Mouse (Mus musculus) splenic B cell, adult 2 months (primary cell): ENCODE measurements around the gene Nckap5.

Experiments used
- DNase-seq: peaks from one replicate; pipeline ENCODE4 v3.0.0-alpha.2; 2011; ENCODE audit warnings: low read depth, low spot score
- H3K27me3 ChIP-seq: 2 replicates; pipeline ENCODE4 v1.6.1; 2012; ENCODE audit warnings: mild to moderate bottlenecking, low read length, moderate library complexity, mixed read lengths; ENCODE audit not compliant: control insufficient read depth, poor library complexity, insufficient read depth, severe bottlenecking
- H3K36me3 ChIP-seq: 2 replicates; pipeline ENCODE4 v1.6.1; 2012; ENCODE audit warnings: mild to moderate bottlenecking, low read length, moderate library complexity, mixed read lengths; ENCODE audit not compliant: control insufficient read depth, poor library complexity, insufficient read depth, severe bottlenecking

Nckap5 gene

DNA sequence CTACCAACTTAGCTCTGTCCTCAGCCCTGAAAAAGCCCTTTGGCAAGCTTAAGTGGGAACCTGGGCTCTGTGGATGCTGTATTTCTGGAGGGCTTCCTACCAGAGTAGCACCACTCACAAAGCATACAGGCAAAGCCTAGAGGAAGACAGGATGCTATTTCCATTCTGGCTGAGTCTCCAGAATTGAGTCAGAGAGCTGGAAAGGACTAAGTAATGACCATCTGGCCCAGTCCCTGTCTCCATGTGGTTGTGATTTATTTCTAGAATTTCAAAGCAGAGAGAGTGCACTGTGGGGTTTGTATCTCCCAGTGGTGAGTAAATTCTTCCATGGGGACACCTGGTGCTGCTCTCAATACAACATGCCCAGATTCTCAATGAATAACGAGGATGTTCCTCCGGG, 174.4 kb downstream of the Nckap5 start:
- DNase-seq, result no peak
- no peaks in the 10 kb centered on the region for H3K36me3 ChIP-seq
- H3K27me3 ChIP-seq, result no peaks in the 10 kb centered on the region

DNA sequence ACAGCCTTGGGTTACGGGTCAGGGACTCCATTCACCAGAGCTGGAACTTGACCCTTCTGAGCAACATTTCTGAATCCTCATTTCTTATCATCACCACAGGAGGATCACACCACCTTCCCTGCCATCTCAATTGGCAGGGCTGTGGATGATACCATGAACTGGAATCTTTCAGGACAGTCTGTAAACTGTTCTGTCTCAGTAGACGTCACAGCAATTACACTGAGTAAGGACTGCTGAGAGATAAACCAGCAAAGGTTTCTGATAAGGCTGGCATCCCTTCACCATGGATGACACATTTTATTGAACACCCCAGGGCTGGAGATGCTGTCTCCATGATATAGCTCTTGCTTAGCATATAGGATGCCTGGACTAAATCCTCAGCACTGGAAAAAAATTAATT, 178.5 kb downstream of the Nckap5 start:
- Histone ChIP-seq H3K36me3 (no peaks in the 10 kb centered on the region), H3K27me3 (no peaks in the 10 kb centered on the region)
- DNase-seq, result no peak

DNA sequence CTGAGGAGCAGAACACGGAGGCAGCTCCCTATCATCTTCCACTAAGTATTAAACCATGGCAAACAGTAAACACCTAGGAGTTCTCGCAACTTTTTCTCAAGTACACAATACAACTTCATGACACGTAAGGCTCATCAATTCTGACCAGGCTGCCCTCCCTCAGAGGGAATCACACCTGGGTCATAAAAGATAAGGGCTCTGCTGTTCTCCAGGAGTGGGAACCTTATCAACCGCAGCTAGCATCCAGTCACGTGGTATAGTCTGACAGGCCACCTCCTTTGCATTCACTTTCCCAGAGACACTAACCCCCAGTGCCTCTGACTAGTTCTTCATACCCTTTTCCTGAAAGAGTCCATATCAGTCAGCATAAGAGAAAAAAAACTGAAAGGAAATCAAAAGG, 179.8 kb downstream of the Nckap5 start:
- Histone ChIP-seq H3K36me3 (no peaks in the 10 kb centered on the region), H3K27me3 (no peaks in the 10 kb centered on the region)
- DNase-seq, result no peak

DNA sequence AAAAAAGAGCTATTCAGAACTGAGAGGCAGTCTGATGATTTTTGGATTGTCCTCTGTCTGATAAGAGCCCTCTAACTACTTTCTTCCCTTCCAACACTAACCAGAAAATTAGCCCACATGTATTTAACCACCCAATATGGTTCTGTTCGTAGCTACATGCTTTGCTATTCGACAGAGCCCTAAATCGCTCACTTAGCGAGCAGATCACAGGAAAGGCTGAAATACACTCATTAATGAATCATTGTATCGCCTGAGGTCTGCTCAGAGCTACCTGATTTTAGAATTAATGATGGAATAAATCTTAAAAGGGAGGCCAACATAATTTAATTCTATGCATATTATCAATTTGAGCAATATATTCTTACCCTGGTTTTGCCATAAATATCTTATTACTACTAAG, 187.8 kb downstream of the Nckap5 start:
- no peaks in the 10 kb centered on the region for H3K27me3 ChIP-seq
- no peaks in the 10 kb centered on the region for H3K36me3 ChIP-seq
- DNase-seq, result no peak

DNA sequence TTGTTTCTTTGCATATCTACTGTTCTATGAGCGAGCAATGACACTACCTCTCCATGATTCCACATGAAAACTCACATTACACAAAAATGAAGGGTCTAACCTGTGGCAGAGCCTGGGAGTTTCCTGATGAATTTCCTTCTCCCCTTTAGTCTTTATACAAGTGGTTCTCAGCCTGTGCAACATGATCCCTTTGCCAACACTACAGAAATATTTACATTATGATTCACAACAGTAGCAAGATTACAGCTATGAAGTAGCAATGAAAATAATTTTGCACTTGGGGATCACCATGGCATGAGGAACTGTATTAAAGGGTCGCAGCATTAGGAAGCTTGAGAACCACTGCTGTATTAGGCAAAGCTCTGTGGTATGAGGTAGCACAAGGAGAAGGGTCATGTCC, 191.1 kb downstream of the Nckap5 start:
- H3K36me3 ChIP-seq, result no peaks in the 10 kb centered on the region
- DNase-seq, result no peak
- no peaks in the 10 kb centered on the region for H3K27me3 ChIP-seq

DNA sequence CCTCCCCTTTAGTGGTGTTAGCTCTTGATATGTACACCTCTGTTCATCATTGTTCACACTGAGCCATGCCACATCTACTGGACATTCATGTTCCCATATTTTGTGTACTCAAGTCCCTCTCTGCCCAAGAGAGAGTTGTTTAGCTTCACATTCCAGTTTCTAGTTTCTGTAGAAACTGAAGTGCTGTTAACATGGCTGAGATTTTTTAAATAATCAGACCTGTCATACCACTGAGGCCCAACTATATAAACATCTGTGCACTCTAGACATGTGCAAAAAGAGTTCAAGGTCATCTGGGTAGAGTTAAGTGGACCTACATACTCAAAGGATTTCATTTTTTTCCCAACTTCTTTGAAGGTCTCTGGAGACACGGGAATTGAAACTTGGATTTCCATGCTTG, 193.1 kb downstream of the Nckap5 start:
- Histone ChIP-seq H3K36me3 (no peaks in the 10 kb centered on the region), H3K27me3 (no peaks in the 10 kb centered on the region)
- no peak for DNase-seq

DNA sequence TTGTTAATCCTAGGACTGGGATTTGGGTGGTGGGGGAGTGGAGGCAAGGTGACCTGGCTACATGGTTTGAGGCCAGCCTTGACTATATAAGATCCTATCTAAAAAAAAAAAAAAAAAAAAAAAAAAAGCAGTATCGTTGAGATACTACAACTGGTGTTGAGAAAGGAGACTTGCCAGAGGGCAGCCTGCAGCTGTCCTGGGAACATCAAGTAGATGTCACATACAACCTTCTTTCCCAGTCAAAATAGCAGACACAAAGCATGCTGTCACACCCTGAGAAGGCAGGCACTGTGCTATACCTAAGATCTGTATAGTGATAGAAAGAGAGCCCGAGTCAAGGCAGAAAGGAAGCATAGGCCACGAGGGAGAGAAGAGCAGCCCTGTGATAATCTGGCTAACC, 204.4 kb downstream of the Nckap5 start:
- no peaks in the 10 kb centered on the region for H3K36me3 ChIP-seq
- DNase-seq, result no peak
- H3K27me3 ChIP-seq, result no peaks in the 10 kb centered on the region

DNA sequence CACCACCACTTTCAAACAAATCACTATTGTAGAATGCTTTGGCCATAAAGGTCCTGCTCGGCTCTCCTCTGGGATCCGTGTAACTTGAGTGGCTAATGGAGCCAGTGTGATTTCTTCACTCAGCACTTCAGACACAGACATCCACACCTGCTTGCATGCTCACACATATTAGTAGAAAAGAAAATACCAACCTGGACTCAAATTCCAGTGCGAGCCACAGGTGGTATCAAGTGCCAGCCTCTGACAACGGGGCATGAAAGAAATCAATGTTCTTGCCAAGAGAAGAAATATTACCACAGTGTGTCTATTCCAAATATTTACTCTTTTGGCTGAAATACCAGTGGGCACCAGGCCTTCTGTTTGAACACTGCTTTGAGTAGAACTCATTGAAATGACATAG, 208.6 kb downstream of the Nckap5 start:
- H3K27me3 ChIP-seq, result no peaks in the 10 kb centered on the region
- no peak for DNase-seq
- H3K36me3 ChIP-seq, result no peaks in the 10 kb centered on the region

DNA sequence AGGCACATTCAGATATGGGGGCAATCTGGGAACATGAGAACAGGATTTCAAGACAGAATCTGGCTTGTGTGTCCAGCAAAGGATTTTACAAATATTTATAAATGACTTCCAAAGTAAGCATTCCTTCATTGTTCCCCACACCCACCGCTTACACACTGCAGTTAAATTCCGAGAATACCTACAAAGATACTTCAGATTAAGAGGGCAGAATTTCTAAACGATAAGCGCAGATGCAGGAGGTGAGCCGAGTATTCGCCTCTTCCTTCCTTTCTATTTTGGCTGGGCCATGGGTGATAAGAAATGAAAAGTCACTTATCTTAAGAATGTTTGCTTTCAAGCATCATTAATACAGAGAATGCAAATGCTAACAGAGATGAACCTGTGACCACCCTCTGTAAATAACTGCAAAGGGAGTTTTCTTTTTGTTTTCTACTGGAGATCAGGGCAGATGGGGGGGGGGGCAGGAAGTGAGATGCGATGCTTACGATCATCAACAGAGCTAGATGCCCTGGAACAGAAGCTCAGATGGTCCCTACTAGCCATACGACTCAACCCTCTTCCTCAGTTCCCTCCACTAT, 213.0 kb downstream of the Nckap5 start:
- H3K27me3 ChIP-seq, result no peaks in the 10 kb centered on the region
- no peak for DNase-seq
- no peaks in the 10 kb centered on the region for H3K36me3 ChIP-seq

DNA sequence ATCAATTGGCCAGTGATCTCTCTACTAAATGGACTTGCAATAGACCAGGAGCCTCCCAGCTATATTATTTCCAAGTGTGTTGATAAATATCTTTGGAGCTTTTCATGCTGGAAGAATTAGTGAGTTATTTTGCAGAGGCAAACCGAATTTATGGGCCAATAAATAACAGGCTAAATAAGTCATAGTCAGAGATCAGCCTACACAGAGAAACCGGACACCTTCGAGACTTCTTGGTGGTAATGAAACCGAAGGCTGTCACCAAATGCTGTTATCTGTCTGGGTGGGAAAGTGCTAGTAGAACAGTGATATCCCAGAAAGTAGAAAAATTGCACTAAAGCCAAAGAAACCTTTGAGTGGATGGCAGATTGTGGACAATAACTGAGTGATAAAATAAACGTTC, 213.6 kb downstream of the Nckap5 start:
- Histone ChIP-seq H3K27me3 (no peaks in the 10 kb centered on the region), H3K36me3 (no peaks in the 10 kb centered on the region)
- DNase-seq, result no peak

DNA sequence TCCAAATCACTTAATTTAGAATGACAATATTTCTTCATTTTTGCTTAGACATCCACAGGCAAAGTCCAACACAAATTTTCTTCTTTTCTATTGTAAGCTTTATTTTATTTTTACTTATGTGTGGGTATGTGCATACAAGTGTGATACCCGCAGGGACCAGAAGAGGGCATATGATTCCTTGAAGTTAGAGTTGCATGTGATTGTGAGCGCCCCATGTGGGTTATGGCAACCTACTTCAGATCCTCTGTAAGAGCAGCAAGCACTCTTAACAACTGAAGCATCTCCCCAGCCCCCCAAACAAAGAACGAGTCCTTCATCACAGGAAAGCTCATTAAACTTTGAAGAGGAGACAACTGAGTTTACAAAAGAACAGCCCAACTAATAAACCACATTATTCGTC, 217.7 kb downstream of the Nckap5 start:
- DNase-seq, result no peak
- Histone ChIP-seq H3K27me3 (no peaks in the 10 kb centered on the region), H3K36me3 (no peaks in the 10 kb centered on the region)

DNA sequence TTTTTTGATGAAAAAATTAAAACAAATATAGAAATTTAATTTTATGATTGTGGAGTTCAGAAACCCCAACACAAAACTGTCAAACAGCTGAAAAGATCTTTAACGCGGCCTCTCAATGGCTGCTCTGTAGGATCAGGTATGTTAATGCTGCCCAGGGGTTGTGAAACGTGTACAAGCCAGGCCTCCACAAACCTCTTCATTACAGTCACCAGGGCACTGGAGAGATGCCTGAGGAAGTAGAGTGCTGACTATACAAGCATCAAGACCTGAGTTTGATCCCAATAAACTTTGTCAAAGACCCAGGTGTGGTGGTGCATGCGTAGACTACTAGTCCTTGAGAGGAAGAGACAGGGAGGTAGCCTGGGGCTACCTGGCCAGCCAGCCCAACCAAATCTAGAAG, 222.0 kb downstream of the Nckap5 start:
- no peak for DNase-seq
- no peaks in the 10 kb centered on the region for H3K36me3 ChIP-seq
- H3K27me3 ChIP-seq, result no peaks in the 10 kb centered on the region

DNA sequence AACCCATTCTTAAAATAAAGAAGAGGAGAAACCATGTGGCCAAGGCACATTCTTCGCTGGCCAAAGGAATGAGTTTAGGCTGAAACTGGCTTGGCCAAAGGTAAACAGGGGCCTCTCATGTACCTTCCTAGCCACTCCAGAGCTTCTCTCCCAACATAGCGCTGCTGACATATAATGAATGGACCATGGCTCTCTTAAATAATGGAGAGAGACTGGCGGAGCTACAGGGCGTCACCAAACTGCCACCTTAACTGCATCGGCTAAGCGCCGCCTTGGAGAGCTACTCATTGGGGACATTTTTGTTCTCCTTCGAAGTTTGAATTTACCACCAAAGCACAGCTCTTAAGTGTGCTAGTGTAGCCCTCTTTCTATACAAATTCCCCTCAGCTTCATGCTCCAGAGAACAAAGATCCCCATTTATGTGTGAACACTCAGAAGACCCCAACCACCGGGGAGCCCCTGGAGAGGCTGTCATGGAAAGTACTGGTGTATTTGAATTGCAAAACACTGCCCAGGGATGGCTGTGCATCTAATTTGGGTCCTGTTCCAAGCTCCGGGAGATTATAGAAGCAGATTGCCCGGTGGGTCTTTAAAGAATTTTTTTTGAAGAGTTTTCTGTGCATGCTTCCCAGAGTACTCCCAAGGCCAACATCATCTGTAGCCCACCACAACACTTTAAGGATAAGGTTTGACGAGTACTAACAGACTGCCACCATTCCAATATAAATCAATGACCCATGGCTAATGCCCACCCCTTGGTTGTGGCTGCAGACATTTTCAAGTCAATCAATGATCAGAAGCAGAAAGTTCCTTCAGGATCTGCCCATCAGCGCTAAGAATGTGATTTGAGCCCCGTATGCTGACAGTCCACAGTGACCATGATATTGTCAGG, 224.2 kb downstream of the Nckap5 start:
- H3K27me3 ChIP-seq, result no peaks in the 10 kb centered on the region
- H3K36me3 ChIP-seq, result no peaks in the 10 kb centered on the region
- no peak for DNase-seq

DNA sequence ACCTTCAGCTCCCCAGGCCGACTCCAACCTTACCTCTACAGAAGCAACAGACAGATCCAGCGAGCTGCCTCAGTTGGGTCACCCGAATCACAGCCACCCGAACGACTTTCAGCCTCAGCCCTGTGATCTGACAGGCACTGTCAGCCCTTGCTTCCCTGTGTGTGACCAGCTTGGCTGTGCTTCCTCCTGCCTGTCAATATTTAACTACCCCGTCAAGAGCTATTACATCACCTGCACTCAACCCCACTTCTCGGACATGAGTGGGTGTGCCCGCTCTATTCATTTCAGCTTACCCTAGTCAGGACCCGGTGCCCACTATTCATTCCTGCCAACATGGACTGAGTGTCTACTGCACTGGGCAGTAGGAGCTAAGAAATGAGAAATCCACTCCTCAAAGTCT, 226.0 kb downstream of the Nckap5 start:
- no peaks in the 10 kb centered on the region for H3K36me3 ChIP-seq
- no peak for DNase-seq
- H3K27me3 ChIP-seq, result no peaks in the 10 kb centered on the region

DNA sequence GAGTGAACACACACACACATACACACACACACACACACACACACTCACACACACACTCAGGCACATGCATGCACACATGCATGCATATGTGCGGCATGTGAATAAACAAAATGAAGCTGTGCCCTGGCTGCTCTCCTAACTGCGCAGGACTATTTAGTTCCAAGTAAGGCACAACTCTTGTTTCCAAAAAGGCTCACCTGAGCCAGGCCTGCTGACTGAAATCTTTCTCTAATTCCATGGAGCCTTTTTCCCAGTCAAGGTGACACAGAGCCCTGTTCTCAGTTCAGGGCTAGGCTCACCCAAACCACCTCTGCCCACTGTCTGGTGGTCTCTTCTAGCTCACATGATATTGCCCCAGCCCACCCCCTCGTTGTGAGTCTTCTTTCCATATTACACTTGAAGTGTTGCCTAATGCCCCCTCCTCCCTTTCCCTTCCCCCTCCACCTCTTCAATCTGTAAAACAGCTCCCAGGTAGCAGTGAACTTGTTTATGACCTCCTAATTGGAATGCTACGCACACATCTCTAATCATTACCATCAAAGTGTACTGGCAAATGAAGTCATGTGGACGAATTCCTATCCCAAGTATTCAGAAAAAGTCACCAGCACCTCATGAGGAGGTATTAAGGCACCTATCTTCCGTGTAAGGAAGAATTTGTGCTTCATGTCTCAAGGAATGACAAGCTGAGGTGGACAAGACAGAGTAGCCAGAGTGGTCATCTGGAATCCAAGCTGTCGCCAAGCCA, 226.7 kb downstream of the Nckap5 start:
- DNase-seq, result no peak
- no peaks in the 10 kb centered on the region for H3K36me3 ChIP-seq
- H3K27me3 ChIP-seq, result no peaks in the 10 kb centered on the region
